Mouse (Mus musculus): ENCODE measurements around the gene Cramp1l. TPM values are rescaled to one million over a fixed set of nuclear protein-coding genes. Genes with fewer than 3 reads are reported as not detected.

The Cramp1l gene
- polyA plus RNA-seq, 1 experiment from 2014 or later, result 12.1 TPM

GRCm38 (mm10) chr17:25016292-25017132, 924 bp upstream of the Cramp1l start:
- 0% methylated on average over 55 of the region's 55 CpGs for WGBS
- H3K9ac ChIP-seq (replicated peaks), result peak overlapping the region; percentile 75
- peaks cover 20% of the 10 kb centered on the region for H3K4me1 ChIP-seq (replicated peaks)

GRCm38 (mm10) chr17:25014841-25015570, 582 bp downstream of the Cramp1l start:
- H3K4me2 ChIP-seq, result peak overlapping the region; percentile 95
- no peaks in the 10 kb centered on the region for H3K9me3 ChIP-seq
- H3K36me3 ChIP-seq, result peaks cover 38% of the 10 kb centered on the region
- WGBS, result under 1% methylated on average over 39 of the region's 39 CpGs
- peak overlapping the region; percentile 83 for H3K27ac ChIP-seq
- peak overlapping the region; percentile 100 for H3K4me3 ChIP-seq (replicated peaks)
- H3K9ac ChIP-seq (replicated peaks), result peak overlapping the region; percentile 98
- H3K4me1 ChIP-seq (replicated peaks), result peaks cover 20% of the 10 kb centered on the region
- no peak for ATAC-seq (ENCODE audit: insufficient number of reproducible peaks, insufficient read depth, low FRiP score, low TSS enrichment, low read depth)
- H3K27me3 ChIP-seq, result no peaks in the 10 kb centered on the region

More at GRCm38 (mm10) chr17:25016292-25017132, 924 bp upstream of the Cramp1l start:
- H3K27me3 ChIP-seq, result no peaks in the 10 kb centered on the region
- peaks cover 29% of the 10 kb centered on the region for H3K36me3 ChIP-seq
- H3K9me3 ChIP-seq, result no peaks in the 10 kb centered on the region
- peak; percentile 89 for ATAC-seq (ENCODE audit: insufficient number of reproducible peaks, insufficient read depth, low FRiP score, low TSS enrichment, low read depth)
- peak overlapping the region; percentile 100 for H3K4me3 ChIP-seq (replicated peaks)
- H3K4me2 ChIP-seq, result peak overlapping the region; percentile 95
- H3K27ac ChIP-seq, result peak overlapping the region; percentile 87

GRCm38 (mm10) chr17:25013606-25014501, 1.7 kb downstream of the Cramp1l start:
- H3K9me3 ChIP-seq, result no peaks in the 10 kb centered on the region
- no peaks in the 10 kb centered on the region for H3K27me3 ChIP-seq
- peak overlapping the region; percentile 98 for H3K9ac ChIP-seq (replicated peaks)
- peak overlapping the region; percentile 100 for H3K4me3 ChIP-seq (replicated peaks)
- ATAC-seq (ENCODE audit: insufficient number of reproducible peaks, insufficient read depth, low FRiP score, low TSS enrichment, low read depth), result no peak
- H3K4me2 ChIP-seq, result peak overlapping the region; percentile 95
- H3K4me1 ChIP-seq (replicated peaks), result peaks cover 20% of the 10 kb centered on the region
- peak overlapping the region; percentile 92 for H3K27ac ChIP-seq
- WGBS, result under 1% methylated on average over 81 of the region's 81 CpGs
- H3K36me3 ChIP-seq, result peaks cover 36% of the 10 kb centered on the region

GRCm38 (mm10) chr17:25007480-25007879, 8.1 kb downstream of the Cramp1l start:
- Histone ChIP-seq H3K9me3 (no peaks in the 10 kb centered on the region), H3K9ac (replicated peaks) (no peak overlapping the region), H3K4me1 (replicated peaks) (peaks cover 5% of the 10 kb centered on the region), H3K36me3 (peaks cover 90% of the 10 kb centered on the region), H3K4me2 (no peak overlapping the region), H3K27me3 (no peaks in the 10 kb centered on the region), H3K4me3 (replicated peaks) (no peak overlapping the region), H3K27ac (no peak overlapping the region)
- no peak for ATAC-seq (ENCODE audit: insufficient number of reproducible peaks, insufficient read depth, low FRiP score, low TSS enrichment, low read depth)

- H3K4me2 ChIP-seq, result no peak overlapping the region
- H3K36me3 ChIP-seq, result peaks cover 90% of the 10 kb centered on the region
- WGBS, result 97% methylated on average over 3 of the region's 3 CpGs
- H3K9ac ChIP-seq (replicated peaks), result no peak overlapping the region
- H3K4me3 ChIP-seq (replicated peaks), result no peak overlapping the region
- no peaks in the 10 kb centered on the region for H3K4me1 ChIP-seq (replicated peaks)
- no peak for ATAC-seq (ENCODE audit: insufficient number of reproducible peaks, insufficient read depth, low FRiP score, low TSS enrichment, low read depth)
- no peak overlapping the region for H3K27ac ChIP-seq
- H3K27me3 ChIP-seq, result no peaks in the 10 kb centered on the region
- H3K9me3 ChIP-seq, result no peaks in the 10 kb centered on the region
Measured at GRCm38 (mm10) chr17:25005102-25005501, 10.5 kb downstream of the Cramp1l start.

GRCm38 (mm10) chr17:24994721-24995120, 20.9 kb downstream of the Cramp1l start:
- H3K9me3 ChIP-seq, result no peaks in the 10 kb centered on the region
- no peak for ATAC-seq (ENCODE audit: insufficient number of reproducible peaks, insufficient read depth, low FRiP score, low TSS enrichment, low read depth)
- peaks cover 98% of the 10 kb centered on the region for H3K36me3 ChIP-seq
- no peak overlapping the region for H3K4me2 ChIP-seq
- H3K4me1 ChIP-seq (replicated peaks), result no peaks in the 10 kb centered on the region
- H3K9ac ChIP-seq (replicated peaks), result no peak overlapping the region
- 93% methylated on average over 6 of the region's 6 CpGs for WGBS
- no peak overlapping the region for H3K4me3 ChIP-seq (replicated peaks)
- no peaks in the 10 kb centered on the region for H3K27me3 ChIP-seq
- no peak overlapping the region for H3K27ac ChIP-seq

- Histone ChIP-seq H3K9me3 (no peaks in the 10 kb centered on the region), H3K9ac (replicated peaks) (no peak overlapping the region), H3K36me3 (peaks cover 96% of the 10 kb centered on the region), H3K27me3 (no peaks in the 10 kb centered on the region), H3K27ac (no peak overlapping the region), H3K4me1 (replicated peaks) (no peaks in the 10 kb centered on the region), H3K4me3 (replicated peaks) (no peak overlapping the region), H3K4me2 (no peak overlapping the region)
- no peak for ATAC-seq (ENCODE audit: insufficient number of reproducible peaks, insufficient read depth, low FRiP score, low TSS enrichment, low read depth)
- 94% methylated on average over 6 of the region's 6 CpGs for WGBS
Measured at GRCm38 (mm10) chr17:24987221-24987620, 28.4 kb downstream of the Cramp1l start.

GRCm38 (mm10) chr17:24960852-24961715, 54.5 kb downstream of the Cramp1l start:
- Histone ChIP-seq H3K9ac (replicated peaks) (no peak overlapping the region; the same call in 1 of the 2 replicates), H3K27ac (peak overlapping the region; percentile 71; the same call in 1 of the 2 replicates), H3K36me3 (peaks cover 59% of the 10 kb centered on the region), H3K4me3 (replicated peaks) (peak overlapping the region; percentile 83), H3K27me3 (no peaks in the 10 kb centered on the region), H3K4me1 (replicated peaks) (peaks cover 9% of the 10 kb centered on the region), H3K4me2 (peak overlapping the region; percentile 80), H3K9me3 (no peaks in the 10 kb centered on the region)
- peak; percentile 40 for ATAC-seq (ENCODE audit: insufficient number of reproducible peaks, insufficient read depth, low FRiP score, low TSS enrichment, low read depth)
- 15% methylated on average over 21 of the region's 21 CpGs for WGBS

- Histone ChIP-seq H3K36me3 (peaks cover 59% of the 10 kb centered on the region), H3K9me3 (no peaks in the 10 kb centered on the region), H3K9ac (replicated peaks) (peak within 1 kb of the TSS; percentile 92), H3K4me2 (peak within 1 kb of the TSS; percentile 80), H3K4me1 (replicated peaks) (peaks cover 9% of the 10 kb centered on the region), H3K27ac (peak within 1 kb of the TSS; percentile 93), H3K4me3 (replicated peaks) (peak within 1 kb of the TSS; percentile 83), H3K27me3 (no peaks in the 10 kb centered on the region)
- ATAC-seq (ENCODE audit: insufficient number of reproducible peaks, insufficient read depth, low FRiP score, low TSS enrichment, low read depth), result peak; percentile 100
- WGBS, result under 1% methylated on average over 58 of the region's 59 CpGs
Measured at GRCm38 (mm10) chr17:24960135-24960851, 55.3 kb downstream of the Cramp1l start, which contains the start of gene Jpt2. TSS of gene Jpt2 (minus strand) at chr17:24960689.

All from limb, embryonic 12.5 days (tissue).